Mouse (Mus musculus) ES-E14 (cell line): ENCODE data around the gene Ambn. TPM values are rescaled to one million over a fixed set of nuclear protein-coding genes. Genes with fewer than 3 reads are reported as not detected.
"Not testable (repeated sequence)": the region's sequence is repeated elsewhere in the genome, so short reads cannot be mapped to it uniquely, and the experiment has no call there.

Source experiments
- DNase-seq: peaks from one replicate; pipeline ENCODE4 v3.0.0-alpha.2; 2013; ENCODE audit warnings: low read depth, low spot score
- H3K27ac ChIP-seq: 2 replicates; pipeline ENCODE4 v1.5.1; 2012; ENCODE audit warnings: low read depth, mild to moderate bottlenecking, low read length, moderate library complexity, mixed read lengths; ENCODE audit not compliant: poor library complexity, insufficient read depth, severe bottlenecking
- H3K36me3 ChIP-seq: 2 replicates; pipeline ENCODE4 v1.6.1; 2012; ENCODE audit warnings: mild to moderate bottlenecking, low read length, moderate library complexity, mixed read lengths; ENCODE audit not compliant: control insufficient read depth, poor library complexity, insufficient read depth, severe bottlenecking
- H3K4me1 ChIP-seq, 2 experiments: fragments of 150-350 bp in 1 of 2; sonication (generic) in 1 of 2; 2 replicates each; pipeline ENCODE4 v1.6.1; 2012; ENCODE audit warnings: low read length in 2 of 2, mild to moderate bottlenecking in 1 of 2, mixed read lengths in 1 of 2; ENCODE audit not compliant: control insufficient read depth in 2 of 2, insufficient read depth in 2 of 2, poor library complexity in 1 of 2
- H3K4me3 ChIP-seq, 2 experiments: fragments of 150-350 bp in 1 of 2; sonication (generic) in 1 of 2; 2 replicates each; pipeline ENCODE4 v1.5.1; 2012; ENCODE audit warnings: low read length in 2 of 2, low read depth in 1 of 2, mild to moderate bottlenecking in 1 of 2, mixed read lengths in 1 of 2; ENCODE audit not compliant: insufficient read depth in 1 of 2, poor library complexity in 1 of 2, severe bottlenecking in 1 of 2
- H3K9ac ChIP-seq: 2 replicates; pipeline ENCODE4 v1.6.1; 2012; ENCODE audit warnings: low read depth, mild to moderate bottlenecking, low read length, mixed read lengths; ENCODE audit not compliant: poor library complexity, insufficient read depth, severe bottlenecking
- H3K9me3 ChIP-seq: fragments of 150-350 bp; sonication (generic); 2 replicates; pipeline ENCODE4 v1.6.1; 2012; ENCODE audit warnings: low read depth, mild to moderate bottlenecking, low read length; ENCODE audit not compliant: control insufficient read depth, insufficient read depth
- CHD2 ChIP-seq: IDR thresholded peaks from 2 replicates; pipeline ENCODE4 v1.6.1; 2014; ENCODE audit warnings: mild to moderate bottlenecking, low read depth, low read length, inconsistent platforms
- HCFC1 ChIP-seq: IDR thresholded peaks from 2 replicates; pipeline ENCODE4 v1.6.1; 2012; ENCODE audit warnings: low read length, inconsistent platforms, borderline replicate concordance; ENCODE audit not compliant: insufficient read depth
- MAFK ChIP-seq: IDR thresholded peaks from 2 replicates; pipeline ENCODE4 v1.6.1; 2014; ENCODE audit warnings: mild to moderate bottlenecking, low read depth, low read length, inconsistent platforms; ENCODE audit not compliant: insufficient read depth
- ZC3H11A ChIP-seq: IDR thresholded peaks from 2 replicates; pipeline ENCODE4 v1.6.1; 2012; ENCODE audit warnings: low read depth, mild to moderate bottlenecking, inconsistent platforms, low read length, borderline replicate concordance
- ZNF384 ChIP-seq: IDR thresholded peaks from 2 replicates; pipeline ENCODE4 v1.6.1; 2012; ENCODE audit warnings: low read depth, low read length, inconsistent platforms
- in situ Hi-C, 2 experiments: fragments of 600-800 bp; cut with MboI; formaldehyde crosslinking; loops; one replicate each; pipeline ENCODE4 v1.15.1; 2025; ENCODE audit warnings: low sequenced_read_pairs in 2 of 2, inconsistent platforms in 1 of 2; ENCODE audit not compliant: unreplicated experiment in 2 of 2
- total RNA-seq: library from RNA; depleted of rRNA; stranded (reverse); fragments of 300-350 nt; gene quantifications from 2 replicates; pipeline ENCODE4 v1.2.3, GENCODE M21; 2012; rRNA removed

The Ambn gene
- not detected in 2 replicates for total RNA-seq

GRCm38 (mm10) chr5:88455691-88456090 is at the start of gene Ambn:
TSS of gene Ambn (plus strand) at chr5:88455991.
- DNase-seq: no peak
- Histone ChIP-seq H3K27ac (no peak within 1 kb of the TSS), H3K9ac (no peak within 1 kb of the TSS), H3K36me3 (no peaks in the 10 kb centered on the region), H3K9me3 (no peaks in the 10 kb centered on the region), H3K4me1 (no peaks in the 10 kb centered on the region), H3K4me3 (no peak within 1 kb of the TSS)
- no peak for TF ChIP-seq CHD2
- TF ChIP-seq ZNF384: no peak
- TF ChIP-seq ZC3H11A: no peak
- no peak for TF ChIP-seq MAFK
- TF ChIP-seq HCFC1: no peak
- in situ Hi-C loops: no loop called here

- in situ Hi-C loops: no loop called here
- no peak for DNase-seq
- Histone ChIP-seq H3K4me1 (no peaks in the 10 kb centered on the region), H3K4me3 (no peak overlapping the region), H3K9ac (no peak overlapping the region), H3K27ac (no peak overlapping the region), H3K36me3 (no peaks in the 10 kb centered on the region), H3K9me3 (no peaks in the 10 kb centered on the region)
- no peak for TF ChIP-seq MAFK
- TF ChIP-seq HCFC1: no peak
- TF ChIP-seq CHD2: no peak
- TF ChIP-seq ZNF384: no peak
- no peak for TF ChIP-seq ZC3H11A
Measured at GRCm38 (mm10) chr5:88420319-88421065, 35.3 kb upstream of the Ambn start.

- H3K4me3 ChIP-seq, H3K36me3 ChIP-seq, H3K4me1 ChIP-seq, H3K27ac ChIP-seq, in situ Hi-C loops, H3K9me3 ChIP-seq, H3K9ac ChIP-seq, DNase-seq: not testable (repeated sequence)
Measured at GRCm38 (mm10) chr5:88424892-88425291, 30.9 kb upstream of the Ambn start.

GRCm38 (mm10) chr5:88426753-88427152 is 29.0 kb upstream of the Ambn start:
- in situ Hi-C loops: no loop called here
- Histone ChIP-seq H3K27ac (no peak overlapping the region), H3K36me3 (no peaks in the 10 kb centered on the region), H3K4me3 (no peak overlapping the region), H3K4me1 (no peaks in the 10 kb centered on the region), H3K9me3 (no peaks in the 10 kb centered on the region), H3K9ac (no peak overlapping the region)
- TF ChIP-seq HCFC1 (no peak), ZNF384 (no peak), MAFK (no peak), CHD2 (no peak), ZC3H11A (no peak)
- DNase-seq: no peak

GRCm38 (mm10) chr5:88467471-88467870 is 11.7 kb downstream of the Ambn start:
- no peak overlapping the region for H3K27ac ChIP-seq
- in situ Hi-C loops: no loop called here
- H3K9ac ChIP-seq: no peak overlapping the region
- DNase-seq: no peak
- TF ChIP-seq CHD2 (no peak), ZC3H11A (no peak), ZNF384 (no peak), MAFK (no peak), HCFC1 (no peak)
- no peaks in the 10 kb centered on the region for H3K4me1 ChIP-seq
- no peak overlapping the region for H3K4me3 ChIP-seq
- no peaks in the 10 kb centered on the region for H3K9me3 ChIP-seq
- no peaks in the 10 kb centered on the region for H3K36me3 ChIP-seq
